In the genomic region with DNA sequence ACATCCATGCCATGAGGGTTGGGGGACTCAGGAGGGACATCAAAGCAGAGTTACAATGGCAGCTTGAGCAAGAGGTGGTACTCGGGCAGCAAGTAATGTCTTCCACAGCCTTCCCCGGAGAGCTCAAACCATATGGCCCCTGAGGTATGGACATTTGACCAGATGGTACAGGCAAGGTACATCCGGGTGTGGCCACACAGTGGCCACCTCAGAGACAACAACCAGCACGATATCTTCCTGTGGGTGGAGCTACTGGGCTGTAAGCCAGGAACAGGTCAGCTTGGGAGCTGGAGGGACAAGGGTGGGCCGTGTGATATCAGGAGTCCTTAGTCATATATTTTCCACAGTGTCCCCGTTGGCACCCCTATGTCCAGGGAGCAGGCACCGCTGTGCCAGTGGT, we compare ENCODE assay signal across 25 mouse cellular contexts. TPM values are rescaled to one million over a fixed set of nuclear protein-coding genes. Genes with fewer than 3 reads are reported as not detected.
DNase-seq lines count a peak whose midpoint lies in the region; ATAC-seq and TF ChIP-seq lines count a peak whose summit lies in the region.
"Had no signal": no experiment of that assay in that cellular context is flagged by ENCODE, and none has a peak within 500 bp of the region (broad histone marks: within the 10 kb centered on the region; RNA-seq: fewer than 3 reads in every experiment).

No protein-coding gene starts in this region.

- peak; percentile 57 for TF ChIP-seq CTCF in intestine, postnatal 0 days (IDR thresholded peaks at IDR 0.05; ENCODE audit: low read depth)

- ATAC-seq in cerebellum, adult (ENCODE audit: insufficient number of reproducible peaks, low FRiP score, low TSS enrichment) = peak; percentile 59; the same call in 1 of the 2 replicates
- peak; percentile 37 for ATAC-seq in intestine, postnatal 0 days
- no peak for ATAC-seq in intestine, embryonic 16.5 days
- ATAC-seq in inflammation-experienced regulatory T-cells, adult 6 months = no peak
- ATAC-seq: activated CD4-positive, CD25-positive, alpha-beta regulatory T cell, adult 4 months; forebrain, embryonic 14.5 days had no signal

- 54% methylated on average over 7 of the region's 7 CpGs for WGBS in intestine, postnatal 0 days
- 69% methylated on average over 7 of the region's 7 CpGs for WGBS in intestine, embryonic 16.5 days
- 86% methylated on average over 7 of the region's 7 CpGs for WGBS in embryonic facial prominence, embryonic 10.5 days

- no peaks in the 10 kb centered on the region for H3K27me3 ChIP-seq in intestine, postnatal 0 days (replicated peaks; ENCODE audit: control insufficient read depth, insufficient read depth, low read length)
- no peaks in the 10 kb centered on the region for H3K27me3 ChIP-seq in intestine, embryonic 16.5 days (replicated peaks; ENCODE audit: control insufficient read depth, insufficient read depth, low read length)
- no peaks in the 10 kb centered on the region for H3K27me3 ChIP-seq in embryonic facial prominence, embryonic 10.5 days (replicated peaks; ENCODE audit: low read depth, poor library complexity, severe bottlenecking)
- H3K27me3 ChIP-seq: hindbrain, embryonic 15.5 days; limb, embryonic 12.5 days; liver, embryonic 15.5 days had no signal

- no peak for DNase-seq in cerebellum, postnatal 10 days
- no peak for DNase-seq in embryonic facial prominence, embryonic 10.5 days (ENCODE audit: low spot score)
- no peak for DNase-seq in adrenal gland, postnatal 25 days
- DNase-seq: adrenal gland, adult 2 months; gastrocnemius, postnatal 14 days; heart, postnatal 14 days; kidney, adult 8-10 months; layer of hippocampus, adult 9-11 months; lung, embryonic 14.5 days; lung, postnatal 14 days; midbrain, embryonic 14.5 days had no signal

- H3K9me3 ChIP-seq in intestine, postnatal 0 days (ENCODE audit: control insufficient read depth) = no peaks in the 10 kb centered on the region
- no peaks in the 10 kb centered on the region for H3K9me3 ChIP-seq in intestine, embryonic 16.5 days (ENCODE audit: control insufficient read depth, low read length)
- no peaks in the 10 kb centered on the region for H3K9me3 ChIP-seq in embryonic facial prominence, embryonic 10.5 days
- H3K9me3 ChIP-seq: hindbrain, embryonic 10.5 days; hindbrain, embryonic 15.5 days; limb, embryonic 12.5 days; liver, embryonic 15.5 days had no signal

- H3K4me2 ChIP-seq in intestine, postnatal 0 days (replicated peaks; ENCODE audit: low read depth) = no peak overlapping the region
- no peak overlapping the region for H3K4me2 ChIP-seq in intestine, embryonic 16.5 days (ENCODE audit: low read depth, low read length)
- H3K4me2 ChIP-seq: hindbrain, embryonic 15.5 days; limb, embryonic 12.5 days; liver, embryonic 15.5 days; lung, embryonic 14.5 days had no signal

- H3K27ac ChIP-seq in intestine, postnatal 0 days (ENCODE audit: low read depth, low read length) = no peak overlapping the region
- H3K27ac ChIP-seq in intestine, embryonic 16.5 days (ENCODE audit: low read length) = no peak overlapping the region
- 0 out of 2 replicates have a peak overlapping the region, but pooled peaks have one; percentile 3 for H3K27ac ChIP-seq in embryonic facial prominence, embryonic 10.5 days (replicated peaks)
- H3K27ac ChIP-seq: hindbrain, embryonic 15.5 days; kidney, postnatal 0 days; limb, embryonic 12.5 days; liver, embryonic 15.5 days had no signal

- no peaks in the 10 kb centered on the region for H3K36me3 ChIP-seq in intestine, postnatal 0 days (ENCODE audit: control insufficient read depth, insufficient read depth)
- H3K36me3 ChIP-seq in intestine, embryonic 16.5 days (ENCODE audit: control insufficient read depth, insufficient read depth, low read length) = no peaks in the 10 kb centered on the region
- H3K36me3 ChIP-seq in embryonic facial prominence, embryonic 10.5 days (replicated peaks) = no peaks in the 10 kb centered on the region
- H3K36me3 ChIP-seq: hindbrain, embryonic 10.5 days; hindbrain, embryonic 15.5 days; limb, embryonic 12.5 days; liver, embryonic 15.5 days had no signal

- no peak overlapping the region for H3K9ac ChIP-seq in intestine, postnatal 0 days (ENCODE audit: low read depth, low read length)
- no peak overlapping the region for H3K9ac ChIP-seq in intestine, embryonic 16.5 days (ENCODE audit: low read depth, low read length)
- H3K9ac ChIP-seq: hindbrain, embryonic 15.5 days; limb, embryonic 12.5 days; liver, embryonic 15.5 days; lung, embryonic 14.5 days had no signal

- H3K4me1 ChIP-seq in intestine, postnatal 0 days (replicated peaks; ENCODE audit: control insufficient read depth, insufficient read depth, low read length) = no peaks in the 10 kb centered on the region
- H3K4me1 ChIP-seq in intestine, embryonic 16.5 days (ENCODE audit: control insufficient read depth, insufficient read depth, low read length) = peaks cover 16% of the 10 kb centered on the region
- H3K4me1 ChIP-seq in embryonic facial prominence, embryonic 10.5 days = peaks cover 26% of the 10 kb centered on the region
- H3K4me1 ChIP-seq: hindbrain, embryonic 15.5 days; limb, embryonic 12.5 days; liver, embryonic 15.5 days had no signal

- H3K4me3 ChIP-seq in intestine, postnatal 0 days (ENCODE audit: low read depth, low read length) = no peak overlapping the region
- H3K4me3 ChIP-seq in intestine, embryonic 16.5 days (ENCODE audit: low read length) = no peak overlapping the region
- H3K4me3 ChIP-seq in embryonic facial prominence, embryonic 10.5 days = no peak overlapping the region
- H3K4me3 ChIP-seq: hindbrain, embryonic 10.5 days; hindbrain, embryonic 15.5 days; limb, embryonic 12.5 days; liver, embryonic 15.5 days had no signal

RNA-seq across cellular contexts. Expression of gene Sspo, which starts 19.5 kb away (rescaled TPM):
- polyA plus RNA-seq in intestine, postnatal 0 days (2015; fragmentation: Nextera tagmentation; extraction: Ambion mirVana) = 0.61 and 0.74 TPM in 2 replicates
- 0.38 and 0.73 TPM in 2 replicates for polyA plus RNA-seq in intestine, embryonic 16.5 days (2015; fragmentation: Nextera tagmentation; extraction: Ambion mirVana)
- polyA plus RNA-seq in embryonic facial prominence, embryonic 10.5 days (2016; fragmentation: Nextera tagmentation; extraction: Ambion mirVana) = 0.71 and 1.2 TPM in 2 replicates
- total RNA-seq in adrenal gland, postnatal 25 days (2021) = 3.5 and 5.1 TPM in 2 replicates
- polyA plus RNA-seq in inflammation-experienced regulatory T-cells, adult 6 months (2017; shearing (Covaris generic)) = 1 to 10 TPM in 1 of 3 experiments, under 1 TPM in 2; 0.54 to 1.2 (median 0.97) TPM
- total RNA-seq: common myeloid progenitor, adult 5-6 weeks; granulocyte monocyte progenitor cell, adult 5-6 weeks; megakaryocyte progenitor cell, adult 5-6 weeks had no signal

RNA-seq across cellular contexts. Expression of gene Zfp467, which starts 21.9 kb away (rescaled TPM):
- 18.9 and 19.3 TPM in 2 replicates for polyA plus RNA-seq in intestine, postnatal 0 days (2015; fragmentation: Nextera tagmentation; extraction: Ambion mirVana)
- 17.3 and 17.8 TPM in 2 replicates for polyA plus RNA-seq in intestine, embryonic 16.5 days (2015; fragmentation: Nextera tagmentation; extraction: Ambion mirVana)
- 12.8 and 16.8 TPM in 2 replicates for polyA plus RNA-seq in embryonic facial prominence, embryonic 10.5 days (2016; fragmentation: Nextera tagmentation; extraction: Ambion mirVana)
- 51.0 and 72.4 TPM in 2 replicates for total RNA-seq in adrenal gland, postnatal 25 days (2021)
- 10 to 100 TPM in 1 of 3 experiments, 1 to 10 TPM in 2; 4.5 to 10.4 (median 8.2) TPM for polyA plus RNA-seq in inflammation-experienced regulatory T-cells, adult 6 months (2017; shearing (Covaris generic))

Comparison
In these comparisons a context has a peak if more than half of its experiments do, and no peak if none do; other contexts are left out.
1. ATAC-seq: peak in cerebellum, adult (single experiment) and intestine, postnatal 0 days (single experiment); none in intestine, embryonic 16.5 days (single experiment) and inflammation-experienced regulatory T-cells, adult 6 months (single experiment).